Mouse (Mus musculus) embryo, embryonic 10 days (tissue): ENCODE measurements around the gene Pigb.

ENCODE experiments used
- DNase-seq: peaks from one replicate; pipeline ENCODE4 v3.0.0-alpha.2; 2015; ENCODE audit warnings: low spot score

The Pigb gene

DNA sequence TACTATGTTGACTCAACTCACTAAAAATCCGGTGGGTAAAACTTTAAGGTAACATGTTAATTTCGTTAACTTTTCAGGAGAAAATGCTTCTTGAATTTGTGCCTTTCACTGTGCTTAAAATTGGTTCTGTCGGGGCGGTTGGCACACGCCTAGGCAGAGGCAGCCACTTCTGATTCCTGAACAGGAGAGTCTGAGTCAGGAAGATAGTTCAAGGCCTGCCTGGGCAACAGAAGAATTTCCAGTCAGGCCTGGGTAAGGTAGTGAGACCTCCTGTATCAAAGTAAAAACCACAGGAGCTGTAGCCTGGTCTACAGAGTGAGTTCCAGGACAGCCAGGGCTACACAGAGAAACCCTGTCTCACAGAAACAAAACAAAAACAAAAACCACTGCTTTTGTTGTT is 47.6 kb downstream of the Pigb start:
- no peak for DNase-seq

DNA sequence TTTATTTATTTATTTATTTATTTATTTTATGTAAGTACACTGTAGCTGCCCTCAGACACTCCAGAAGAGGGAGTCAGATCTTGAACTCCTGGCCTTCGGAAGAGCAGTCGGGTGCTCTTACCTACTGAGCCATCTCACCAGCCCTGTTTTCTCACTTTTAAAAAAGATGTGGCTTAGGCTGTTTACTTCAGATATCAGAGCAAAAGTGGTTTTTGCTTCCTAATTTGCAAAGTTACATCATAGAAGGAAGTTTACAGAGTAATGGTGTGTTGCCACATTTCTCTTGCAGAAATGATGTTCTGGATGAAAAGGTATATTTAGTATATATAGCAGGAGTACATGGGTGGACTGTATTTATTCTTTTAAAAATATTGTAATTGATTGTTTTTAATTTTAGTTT is 48.8 kb downstream of the Pigb start:
- DNase-seq: no peak

- no peak for DNase-seq
These were observed 51.5 kb downstream of the Pigb start for GRCm38 (mm10) chr9:72988706-72989105.

GRCm38 (mm10) chr9:72987703-72988102 is 52.5 kb downstream of the Pigb start:
- DNase-seq: no peak

DNA sequence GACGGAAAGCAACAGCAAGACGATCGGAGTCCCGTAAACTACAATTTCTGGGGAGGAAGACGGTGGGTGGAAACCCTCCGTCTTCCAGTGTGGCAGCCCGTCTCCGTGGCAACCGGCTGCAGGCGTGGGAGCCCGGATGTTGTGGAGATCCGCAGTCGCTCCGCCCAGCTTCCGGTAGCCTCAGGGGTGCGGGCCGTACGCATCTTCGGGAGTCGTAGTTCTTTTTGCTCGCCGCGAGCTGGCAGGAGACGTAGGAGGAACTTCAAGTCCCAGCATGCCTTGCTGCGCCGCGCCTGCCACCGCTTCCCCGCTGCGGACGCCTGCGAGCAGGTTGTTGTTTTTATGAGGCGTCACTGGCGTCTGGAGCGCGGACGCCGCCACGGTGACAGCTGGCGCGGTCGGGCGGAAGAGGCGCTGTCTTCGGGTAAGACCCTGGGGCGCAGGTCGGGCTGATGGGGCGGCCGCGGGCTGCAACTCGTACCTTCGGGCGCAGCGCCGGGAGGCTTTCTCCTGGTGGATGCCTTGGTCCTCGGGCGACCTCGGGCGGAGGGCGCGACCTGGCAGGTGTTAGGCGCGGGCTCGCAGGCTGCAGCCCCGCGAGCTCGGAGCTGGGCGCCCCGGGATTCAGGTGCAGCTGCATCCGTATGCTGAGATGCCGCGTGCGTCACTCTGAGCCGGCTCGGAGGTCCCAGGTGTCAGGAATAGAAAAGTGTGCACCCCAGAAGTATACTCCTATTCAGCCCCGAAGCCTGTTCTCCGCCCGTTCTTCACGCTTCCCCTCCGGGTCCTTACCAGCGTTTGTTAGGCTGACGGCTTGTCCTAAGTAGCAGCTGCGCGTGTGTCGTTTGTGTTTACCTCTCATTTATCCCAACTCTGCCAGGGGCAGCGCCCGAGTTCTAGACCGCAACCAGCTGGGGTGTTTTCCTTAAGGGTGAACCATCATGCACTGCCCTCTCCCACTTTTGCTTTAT is 54.6 kb downstream of the Pigb start, which contains the start of the genes Ccpg1os and Ccpg1:
Gene Ccpg1os (minus strand): TSS at position 133 of the 971 bp plus-strand sequence.
Gene Ccpg1 (plus strand): TSS at position 180 of the 971 bp plus-strand sequence.
- DNase-seq: peak; percentile 99

- DNase-seq: no peak
These were observed 57.1 kb downstream of the Pigb start for GRCm38 (mm10) chr9:72983066-72983465.

DNA sequence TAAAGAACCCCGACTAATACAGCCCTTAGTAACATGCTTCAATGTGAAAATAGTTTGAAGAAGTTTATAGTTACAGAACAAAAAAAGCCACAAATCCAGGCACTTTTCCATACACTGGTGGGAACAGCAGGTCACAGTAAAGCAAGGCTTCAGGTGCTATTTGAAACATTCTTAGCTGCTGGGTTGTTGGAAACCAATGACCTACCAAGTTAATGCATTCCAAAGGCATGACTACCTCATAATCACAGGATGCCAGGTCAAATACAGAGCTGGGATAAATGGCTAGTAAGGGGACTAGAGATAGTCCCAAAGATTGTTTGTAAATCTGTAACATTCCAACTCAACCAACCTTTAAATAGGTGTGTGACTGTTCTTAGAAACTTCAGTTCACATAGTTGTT is 64.9 kb downstream of the Pigb start:
- no peak for DNase-seq

GRCm38 (mm10) chr9:72974734-72975133 is 65.4 kb downstream of the Pigb start:
- DNase-seq: no peak

DNA sequence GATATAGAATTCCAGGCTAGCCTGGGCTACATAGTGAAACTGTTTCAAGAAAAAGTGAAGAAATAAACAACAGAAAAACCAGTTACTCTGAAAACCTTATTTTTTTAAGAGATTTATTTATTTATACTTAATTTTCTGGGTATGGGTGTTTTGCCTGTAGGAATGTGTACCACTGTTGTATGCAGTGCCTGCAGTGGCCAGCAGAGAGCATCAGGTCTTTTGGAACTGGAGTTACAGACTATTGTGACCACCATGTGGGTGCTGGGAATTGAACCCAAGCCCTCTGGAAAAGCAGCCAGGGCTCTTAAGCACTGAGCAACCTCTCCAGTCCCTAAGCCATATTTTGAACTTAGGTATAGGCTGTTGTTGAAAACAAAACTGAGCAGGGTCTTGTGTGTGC is 67.2 kb downstream of the Pigb start:
- no peak for DNase-seq

DNA sequence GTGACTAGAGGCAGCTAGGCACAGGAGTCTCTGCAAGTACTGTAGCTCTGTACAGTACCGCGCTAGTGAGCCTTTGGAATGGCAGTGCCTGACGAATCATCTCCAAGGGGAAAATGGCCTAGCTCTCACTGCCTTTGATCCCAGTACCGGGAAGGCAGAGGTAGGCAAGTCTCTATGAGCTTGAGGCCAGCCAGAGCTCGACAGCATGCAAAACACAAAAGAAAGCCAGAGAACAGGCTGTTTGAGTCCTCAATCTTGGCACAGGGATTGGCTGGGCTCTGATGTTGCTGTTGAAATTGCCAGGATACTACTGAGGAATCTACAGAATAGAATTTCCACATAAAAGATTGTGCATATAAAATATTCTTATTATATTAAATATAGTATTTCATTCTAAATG is 67.7 kb downstream of the Pigb start:
- no peak for DNase-seq

GRCm38 (mm10) chr9:72969874-72970273 is 70.3 kb downstream of the Pigb start:
- DNase-seq: no peak

DNA sequence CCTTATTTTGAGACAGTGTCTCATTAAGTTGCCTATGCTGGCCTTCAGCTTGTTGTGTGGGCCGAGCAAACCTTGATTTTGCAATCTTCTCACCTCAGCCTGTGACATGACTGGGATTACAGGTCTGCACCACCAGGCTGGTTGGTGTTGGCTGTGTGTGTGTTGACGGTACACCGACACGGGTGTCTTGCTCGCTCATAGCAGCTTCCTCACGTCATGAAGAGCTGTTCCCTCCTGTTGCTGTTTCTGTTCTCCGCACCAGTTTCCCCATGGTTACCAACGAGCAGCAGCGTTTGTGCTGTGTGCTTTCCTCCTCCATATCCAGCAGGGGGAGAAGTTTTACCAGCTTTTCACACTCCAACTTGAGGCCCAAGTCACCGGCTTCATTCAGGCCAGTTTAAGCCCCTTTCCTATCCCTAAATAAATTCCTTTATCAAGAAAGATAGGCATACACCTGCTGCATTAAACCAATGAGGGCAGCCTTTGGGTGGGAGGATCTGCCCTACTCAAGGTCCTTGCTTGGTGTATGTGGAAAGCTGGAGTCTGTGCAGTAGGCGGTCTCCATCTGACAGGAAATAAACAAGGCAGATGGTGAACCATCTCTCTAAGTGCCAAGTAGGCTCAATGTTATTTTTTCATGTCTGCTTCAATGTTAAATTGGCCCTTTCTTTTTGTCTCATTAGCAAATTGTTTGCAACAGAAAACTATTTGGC is 71.7 kb downstream of the Pigb start:
- DNase-seq: peak; percentile 64

DNA sequence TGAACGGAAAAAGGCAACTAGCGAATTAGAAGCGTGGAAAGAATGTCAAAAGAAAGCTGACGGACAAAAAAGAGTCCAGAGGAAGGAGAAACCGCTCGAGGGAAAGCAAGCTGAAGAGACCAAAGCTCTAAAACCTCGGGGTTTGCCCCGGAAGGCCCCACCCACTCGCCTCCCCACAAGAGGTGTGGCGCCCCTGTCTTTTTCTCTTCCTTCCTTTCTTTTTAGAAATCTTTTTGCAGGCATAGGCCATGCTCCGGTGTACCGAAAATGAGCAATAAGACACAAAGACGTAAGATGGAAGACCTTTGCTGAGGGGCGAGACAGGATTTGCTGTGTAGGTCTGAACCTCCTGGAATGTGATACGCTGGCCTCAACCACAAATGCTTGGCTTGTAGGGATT is 78.2 kb downstream of the Pigb start:
- DNase-seq: no peak

DNA sequence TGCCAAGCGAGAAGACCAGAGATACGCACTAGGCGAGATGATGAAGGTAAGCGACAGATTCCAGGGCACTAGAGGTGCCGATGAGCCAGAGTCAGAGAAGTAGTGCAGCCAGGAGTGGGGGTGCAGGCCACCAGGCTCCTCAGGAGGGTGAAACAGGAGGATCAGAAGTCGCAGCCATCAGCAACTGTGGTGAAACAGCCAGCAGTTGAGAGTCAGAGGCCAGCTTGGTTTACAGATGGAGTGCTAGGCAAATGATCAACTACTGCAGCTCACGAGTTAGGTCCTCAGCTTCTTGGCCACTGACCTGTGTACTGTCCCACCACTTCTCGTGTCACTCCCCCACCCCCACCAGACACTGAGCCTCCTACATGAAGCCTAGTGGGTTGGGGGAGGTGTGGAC is 78.8 kb downstream of the Pigb start:
- DNase-seq: no peak

GRCm38 (mm10) chr9:72958521-72959450 is 81.4 kb downstream of the Pigb start, which contains the start of the genes Dyx1c1 and Gm44503:
Gene Dyx1c1 (plus strand): TSS chr9:72958785.
Gene Gm44503 (plus strand): TSS chr9:72958852.
- peak; percentile 95 for DNase-seq
